ENCODE assay signal across 10 mouse cellular contexts in genomic region chr4:137308377-137308776, GRCm38 (mm10). TPM values are rescaled to one million over a fixed set of nuclear protein-coding genes. Genes with fewer than 3 reads are reported as not detected.
DNase-seq lines count a peak whose midpoint lies in the region; ATAC-seq and TF ChIP-seq lines count a peak whose summit lies in the region.
"Had no signal": no experiment of that assay in that cellular context is flagged by ENCODE, and none has a peak within 500 bp of the region (broad histone marks: within the 10 kb centered on the region; RNA-seq: fewer than 3 reads in every experiment).

No protein-coding gene starts in this region.

- 60% methylated on average over 5 of the region's 5 CpGs for WGBS in heart, embryonic 10.5 days
- 36% methylated on average over 5 of the region's 5 CpGs for WGBS in stomach, postnatal 0 days

- peaks cover 23% of the 10 kb centered on the region for H3K4me1 ChIP-seq in heart, embryonic 10.5 days
- no peaks in the 10 kb centered on the region for H3K4me1 ChIP-seq in stomach, postnatal 0 days (replicated peaks; ENCODE audit: control insufficient read depth, insufficient read depth)

- no peaks in the 10 kb centered on the region for H3K9me3 ChIP-seq in heart, embryonic 10.5 days
- H3K9me3 ChIP-seq in stomach, postnatal 0 days (ENCODE audit: control insufficient read depth, low read length): no peaks in the 10 kb centered on the region
- H3K9me3 ChIP-seq: embryonic facial prominence, embryonic 15.5 days; limb, embryonic 15.5 days had no signal

- H3K27me3 ChIP-seq in heart, embryonic 10.5 days (ENCODE audit: insufficient read depth, poor library complexity, severe bottlenecking): no peaks in the 10 kb centered on the region
- no peaks in the 10 kb centered on the region for H3K27me3 ChIP-seq in stomach, postnatal 0 days (ENCODE audit: control insufficient read depth, insufficient read depth, low read length)
- H3K27me3 ChIP-seq: embryonic facial prominence, embryonic 15.5 days; limb, embryonic 15.5 days had no signal

- no peak overlapping the region for H3K9ac ChIP-seq in stomach, postnatal 0 days (ENCODE audit: low read length)
- H3K9ac ChIP-seq: embryonic facial prominence, embryonic 15.5 days; limb, embryonic 15.5 days had no signal

- H3K27ac ChIP-seq in heart, embryonic 10.5 days: no peak overlapping the region
- H3K27ac ChIP-seq in stomach, postnatal 0 days (replicated peaks): no peak overlapping the region
- H3K27ac ChIP-seq: limb, embryonic 15.5 days had no signal

- peak; percentile 52 to 64 for DNase-seq in heart, postnatal 10 days
- no peak for DNase-seq in heart, embryonic 10.5 days (ENCODE audit: low spot score)
- peak; percentile 5 for DNase-seq in right cerebral cortex, postnatal 25 days
- DNase-seq in right cerebral cortex, adult 2 months (ENCODE audit: low spot score in 2 of 2): no peak
- peak; percentile 12 for DNase-seq in brain, embryonic 18.5 days (ENCODE audit: low read depth, low spot score)
- no peak for DNase-seq in stomach, postnatal 0 days (ENCODE audit: low spot score)
- no peak for DNase-seq in spleen, postnatal 14 days (ENCODE audit: low spot score in 2 of 2)

- intact Hi-C loops in heart, postnatal 10 days (cut with DNase I): loop anchor here (1.0 kb wide), 2 partner anchors 144 to 232 kb away; no protein-coding TSS in a partner anchor

- H3K4me3 ChIP-seq in heart, embryonic 10.5 days: no peak overlapping the region
- H3K4me3 ChIP-seq in stomach, postnatal 0 days (ENCODE audit: low read depth, low read length): no peak overlapping the region
- H3K4me3 ChIP-seq: embryonic facial prominence, embryonic 15.5 days; limb, embryonic 15.5 days had no signal

- peak; percentile 85 for TF ChIP-seq CTCF in stomach, postnatal 0 days (IDR thresholded peaks at IDR 0.05; ENCODE audit: low read depth)

- peak; percentile 48 for ATAC-seq in inflammation-experienced regulatory T-cells, adult 6 months
- ATAC-seq in stomach, postnatal 0 days (ENCODE audit: low FRiP score, low TSS enrichment): no peak

- H3K36me3 ChIP-seq in heart, embryonic 10.5 days: no peaks in the 10 kb centered on the region
- no peaks in the 10 kb centered on the region for H3K36me3 ChIP-seq in stomach, postnatal 0 days (ENCODE audit: control insufficient read depth, insufficient read depth, low read length)
- H3K36me3 ChIP-seq: embryonic facial prominence, embryonic 15.5 days had no signal

- TF ChIP-seq EP300 in stomach, postnatal 0 days (optimal IDR thresholded peaks at IDR 0.05): no peak

- no peak overlapping the region for H3K4me2 ChIP-seq in stomach, postnatal 0 days (replicated peaks; ENCODE audit: low read depth)
- H3K4me2 ChIP-seq: embryonic facial prominence, embryonic 15.5 days; limb, embryonic 15.5 days had no signal

RNA-seq across cellular contexts. Expression of gene Wnt4, which starts 31.1 kb away (rescaled TPM):
- under 1 TPM; 0.48 to 0.84 TPM for total RNA-seq in heart, postnatal 10 days (2021)
- polyA plus RNA-seq in heart, embryonic 10.5 days (2016; fragmentation: Nextera tagmentation; extraction: Ambion mirVana): 0.96 and 0.98 TPM in 2 replicates
- under 1 TPM in 2 of 3 experiments, not detected in 1; 0.23 to 0.27 TPM for polyA plus RNA-seq in inflammation-experienced regulatory T-cells, adult 6 months (2017; shearing (Covaris generic))
- polyA plus RNA-seq in stomach, postnatal 0 days (2015; fragmentation: Nextera tagmentation; extraction: Ambion mirVana): 45.3 and 59.7 TPM in 2 replicates

RNA-seq across cellular contexts. Expression of gene Cdc42, which starts 49.1 kb away (rescaled TPM):
- 100 to 1,000 TPM; 245 to 270 TPM for total RNA-seq in heart, postnatal 10 days (2021)
- 550 and 560 TPM in 2 replicates for polyA plus RNA-seq in heart, embryonic 10.5 days (2016; fragmentation: Nextera tagmentation; extraction: Ambion mirVana)
- polyA plus RNA-seq in inflammation-experienced regulatory T-cells, adult 6 months (2017; shearing (Covaris generic)): 1,000 to 10,000 TPM in 1 of 3 experiments, 100 to 1,000 TPM in 2; 615 to 1,059 (median 624) TPM
- polyA plus RNA-seq in stomach, postnatal 0 days (2015; fragmentation: Nextera tagmentation; extraction: Ambion mirVana): 445 and 456 TPM in 2 replicates

Comparison
In these comparisons a context has a peak if more than half of its experiments do, and no peak if none do; other contexts are left out.
1. DNase-seq: peak in heart, postnatal 10 days (2 of 2), right cerebral cortex, postnatal 25 days (single experiment) and brain, embryonic 18.5 days (single experiment); none in heart, embryonic 10.5 days (single experiment), right cerebral cortex, adult 2 months (0 of 2), stomach, postnatal 0 days (single experiment) and spleen, postnatal 14 days (0 of 2).
2. RNA of gene Wnt4, which starts 31.1 kb away (polyA plus RNA-seq): 45.3 to 59.7 TPM in stomach, postnatal 0 days; 0.96 to 0.98 TPM in heart, embryonic 10.5 days and 0.23 to 0.27 TPM in inflammation-experienced regulatory T-cells, adult 6 months; every median in the first group is over 10 times any median in the second.